Mouse (Mus musculus): ENCODE data around the gene Creb3l2. TPM values are rescaled to one million over a fixed set of nuclear protein-coding genes. Genes with fewer than 3 reads are reported as not detected.

Gene Creb3l2
- polyA plus RNA-seq, 1 experiment from 2014 or later, result 20.8 TPM

DNA sequence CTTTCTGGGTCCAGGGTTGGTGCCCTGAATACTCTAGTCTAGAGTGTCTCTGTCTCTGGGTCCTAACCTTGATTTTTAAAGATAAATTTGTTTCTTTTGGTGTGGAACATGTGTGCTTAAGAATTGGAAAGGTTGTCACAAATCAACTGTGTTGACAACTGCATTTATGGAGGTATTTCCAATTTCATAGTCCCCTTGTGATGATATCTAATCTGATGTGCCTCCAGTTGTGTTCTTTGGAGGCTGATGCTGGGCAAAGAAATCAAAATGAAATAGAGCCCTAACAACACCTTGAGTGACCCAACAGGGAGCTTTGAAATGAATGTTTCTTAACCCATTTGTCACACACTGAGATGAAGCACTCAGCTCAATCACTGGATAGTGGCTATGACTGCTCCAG is 126.5 kb downstream of the Creb3l2 start:
- Histone ChIP-seq H3K27ac (no peak overlapping the region), H3K27me3 (ENCODE audit: insufficient read depth, low read length) (no peaks in the 10 kb centered on the region), H3K4me1 (replicated peaks; ENCODE audit: insufficient read depth, low read length) (no peaks in the 10 kb centered on the region), H3K36me3 (ENCODE audit: insufficient read depth, low read length) (no peaks in the 10 kb centered on the region), H3K4me3 (replicated peaks; ENCODE audit: low read depth, low read length) (no peak overlapping the region), H3K9me3 (replicated peaks; ENCODE audit: low read length) (no peaks in the 10 kb centered on the region), H3K9ac (ENCODE audit: low read depth, low read length) (no peak overlapping the region), H3K4me2 (ENCODE audit: low read length) (no peak overlapping the region)
- DNase-seq (ENCODE audit: low spot score) (no peak), ATAC-seq (replicated peaks; ENCODE audit: low FRiP score, low read depth) (no peak)
- TF ChIP-seq CTCF (IDR thresholded peaks at IDR 0.05; ENCODE audit: low read depth), result no peak

GRCm38 (mm10) chr6:37310601-37311000 is 131.3 kb downstream of the Creb3l2 start:
- H3K9ac ChIP-seq (ENCODE audit: low read depth, low read length), result no peak overlapping the region
- no peak overlapping the region for H3K4me2 ChIP-seq (ENCODE audit: low read length)
- H3K27me3 ChIP-seq (ENCODE audit: insufficient read depth, low read length), result no peaks in the 10 kb centered on the region
- ATAC-seq (replicated peaks; ENCODE audit: low FRiP score, low read depth), result no peak
- DNase-seq (ENCODE audit: low spot score), result no peak
- WGBS, result 79% methylated on average over 4 of the region's 4 CpGs
- no peaks in the 10 kb centered on the region for H3K4me1 ChIP-seq (replicated peaks; ENCODE audit: insufficient read depth, low read length)
- no peak overlapping the region for H3K4me3 ChIP-seq (replicated peaks; ENCODE audit: low read depth, low read length)
- H3K9me3 ChIP-seq (replicated peaks; ENCODE audit: low read length), result no peaks in the 10 kb centered on the region
- no peak overlapping the region for H3K27ac ChIP-seq
- no peak for TF ChIP-seq CTCF (IDR thresholded peaks at IDR 0.05; ENCODE audit: low read depth)
- H3K36me3 ChIP-seq (ENCODE audit: insufficient read depth, low read length), result no peaks in the 10 kb centered on the region

- Histone ChIP-seq H3K9ac (ENCODE audit: low read depth, low read length) (no peak overlapping the region), H3K36me3 (ENCODE audit: insufficient read depth, low read length) (no peaks in the 10 kb centered on the region), H3K27me3 (ENCODE audit: insufficient read depth, low read length) (no peaks in the 10 kb centered on the region), H3K4me2 (ENCODE audit: low read length) (no peak overlapping the region), H3K9me3 (replicated peaks; ENCODE audit: low read length) (no peaks in the 10 kb centered on the region), H3K27ac (no peak overlapping the region), H3K4me3 (replicated peaks; ENCODE audit: low read depth, low read length) (no peak overlapping the region), H3K4me1 (replicated peaks; ENCODE audit: insufficient read depth, low read length) (no peaks in the 10 kb centered on the region)
- 96% methylated on average over 1 of the region's 1 CpGs for WGBS
- no peak for TF ChIP-seq CTCF (IDR thresholded peaks at IDR 0.05; ENCODE audit: low read depth)
- DNase-seq (ENCODE audit: low spot score) (no peak), ATAC-seq (replicated peaks; ENCODE audit: low FRiP score, low read depth) (no peak)
Observed at GRCm38 (mm10) chr6:37306616-37307015, 135.3 kb downstream of the Creb3l2 start.

- Histone ChIP-seq H3K4me1 (replicated peaks; ENCODE audit: insufficient read depth, low read length) (peaks cover 9% of the 10 kb centered on the region), H3K4me2 (ENCODE audit: low read length) (peak overlapping the region; percentile 95; the same call in 1 of the 2 replicates), H3K9me3 (replicated peaks; ENCODE audit: low read length) (no peaks in the 10 kb centered on the region), H3K27me3 (ENCODE audit: insufficient read depth, low read length) (peaks cover 19% of the 10 kb centered on the region), H3K4me3 (replicated peaks; ENCODE audit: low read depth, low read length) (no peak overlapping the region), H3K36me3 (ENCODE audit: insufficient read depth, low read length) (no peaks in the 10 kb centered on the region), H3K27ac (no peak overlapping the region), H3K9ac (ENCODE audit: low read depth, low read length) (no peak overlapping the region)
- DNase-seq (ENCODE audit: low spot score) (no peak), ATAC-seq (replicated peaks; ENCODE audit: low FRiP score, low read depth) (no peak)
- WGBS, result 8% methylated on average over 13 of the region's 13 CpGs
- TF ChIP-seq CTCF (IDR thresholded peaks at IDR 0.05; ENCODE audit: low read depth), result no peak
Observed at GRCm38 (mm10) chr6:37300492-37300891, 141.5 kb downstream of the Creb3l2 start.

DNA sequence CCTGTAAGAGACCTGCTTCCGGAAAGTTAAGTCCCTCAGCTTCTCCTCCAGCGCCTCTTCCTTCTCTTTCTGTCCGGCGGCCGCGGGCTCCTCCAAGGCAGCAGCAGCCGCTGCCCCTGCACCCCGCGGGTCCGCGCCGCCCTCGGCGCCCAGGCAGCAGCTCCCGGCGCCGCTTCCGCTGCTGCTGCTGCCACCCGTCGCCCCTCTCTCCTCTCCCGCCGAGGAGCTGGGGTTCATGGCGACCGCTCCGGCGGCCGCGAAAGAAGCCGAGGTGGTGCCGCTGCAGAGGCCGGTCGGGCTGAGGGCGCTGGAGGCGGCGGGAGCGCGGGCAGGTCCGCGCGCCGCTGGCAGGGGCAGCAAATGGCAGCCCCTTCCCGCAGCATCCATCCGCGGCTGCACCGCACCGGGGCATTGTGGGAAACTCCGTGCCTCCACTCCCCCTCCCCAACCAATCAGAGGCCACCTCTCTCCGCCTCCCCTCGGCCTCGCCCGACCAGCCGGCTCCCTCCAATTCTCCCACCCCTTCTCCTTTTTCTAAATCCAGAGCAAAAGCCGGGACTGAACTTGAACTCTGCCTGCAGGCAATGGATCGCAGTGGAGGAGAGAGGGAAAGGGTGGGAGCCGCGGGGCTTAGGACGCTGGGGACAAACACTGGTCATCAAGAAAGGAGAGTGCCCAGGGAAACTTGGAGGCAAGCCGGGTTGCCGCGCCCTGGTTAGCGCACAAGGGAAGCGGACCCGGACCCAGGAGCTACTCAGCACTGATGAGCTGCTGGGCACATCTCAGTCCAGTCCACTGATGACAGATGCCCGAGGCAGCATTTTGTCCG is 142.2 kb downstream of the Creb3l2 start, which contains the start of gene Dgki:
Dgki (minus strand) TSS at position 623 of the 829 bp plus-strand sequence.
- no peaks in the 10 kb centered on the region for H3K36me3 ChIP-seq (ENCODE audit: insufficient read depth, low read length)
- peaks cover 9% of the 10 kb centered on the region for H3K4me1 ChIP-seq (replicated peaks; ENCODE audit: insufficient read depth, low read length)
- H3K9me3 ChIP-seq (replicated peaks; ENCODE audit: low read length), result no peaks in the 10 kb centered on the region
- H3K27me3 ChIP-seq (ENCODE audit: insufficient read depth, low read length), result peaks cover 19% of the 10 kb centered on the region
- TF ChIP-seq CTCF (IDR thresholded peaks at IDR 0.05; ENCODE audit: low read depth), result no peak
- peak within 1 kb of the TSS; percentile 95 for H3K4me2 ChIP-seq (ENCODE audit: low read length)
- H3K9ac ChIP-seq (ENCODE audit: low read depth, low read length), result peak within 1 kb of the TSS; percentile 28; the same call in 1 of the 2 replicates
- DNase-seq (ENCODE audit: low spot score) (peak; percentile 31), ATAC-seq (replicated peaks; ENCODE audit: low FRiP score, low read depth) (peak; percentile 71)
- no peak within 1 kb of the TSS for H3K27ac ChIP-seq
- H3K4me3 ChIP-seq (replicated peaks; ENCODE audit: low read depth, low read length), result peak within 1 kb of the TSS; percentile 51
- under 1% methylated on average over 58 of the region's 65 CpGs for WGBS

- H3K4me2 ChIP-seq (ENCODE audit: low read length), result peak overlapping the region; percentile 95
- H3K9me3 ChIP-seq (replicated peaks; ENCODE audit: low read length), result no peaks in the 10 kb centered on the region
- H3K4me3 ChIP-seq (replicated peaks; ENCODE audit: low read depth, low read length), result peak overlapping the region; percentile 51
- H3K4me1 ChIP-seq (replicated peaks; ENCODE audit: insufficient read depth, low read length), result peaks cover 9% of the 10 kb centered on the region
- ATAC-seq (replicated peaks; ENCODE audit: low FRiP score, low read depth), result no peak
- no peak for TF ChIP-seq CTCF (IDR thresholded peaks at IDR 0.05; ENCODE audit: low read depth)
- peaks cover 19% of the 10 kb centered on the region for H3K27me3 ChIP-seq (ENCODE audit: insufficient read depth, low read length)
- H3K27ac ChIP-seq, result no peak overlapping the region
- H3K36me3 ChIP-seq (ENCODE audit: insufficient read depth, low read length), result no peaks in the 10 kb centered on the region
- WGBS, result 43% methylated on average over 4 of the region's 4 CpGs
- no peak for DNase-seq (ENCODE audit: low spot score)
- H3K9ac ChIP-seq (ENCODE audit: low read depth, low read length), result no peak overlapping the region
Observed at GRCm38 (mm10) chr6:37298982-37299381, 143.0 kb downstream of the Creb3l2 start.

All from kidney, postnatal 0 days (tissue).